Mouse (Mus musculus): ENCODE measurements around the gene Emilin2. TPM values are rescaled to one million over a fixed set of nuclear protein-coding genes. Genes with fewer than 3 reads are reported as not detected.

The Emilin2 gene
- polyA plus RNA-seq, 1 experiment from 2014 or later, result 2.8 TPM

- Histone ChIP-seq H3K27me3 (replicated peaks) (no peaks in the 10 kb centered on the region), H3K4me3 (replicated peaks) (no peak overlapping the region), H3K4me2 (no peak overlapping the region), H3K9me3 (replicated peaks) (no peaks in the 10 kb centered on the region), H3K27ac (replicated peaks) (no peak overlapping the region), H3K9ac (replicated peaks) (no peak overlapping the region), H3K4me1 (no peaks in the 10 kb centered on the region; the same call in 1 of the 2 replicates), H3K36me3 (peaks cover 8% of the 10 kb centered on the region; the same call in 1 of the 2 replicates)
- no peak for ATAC-seq (ENCODE audit: low FRiP score)
- WGBS, result 37% methylated on average over 5 of the region's 5 CpGs
Measured at GRCm38 (mm10) chr17:71225091-71225490, 86.7 kb downstream of the Emilin2 start.

GRCm38 (mm10) chr17:71224521-71224920, 87.3 kb downstream of the Emilin2 start:
- Histone ChIP-seq H3K27me3 (replicated peaks) (no peaks in the 10 kb centered on the region), H3K9ac (replicated peaks) (no peak overlapping the region), H3K4me1 (no peaks in the 10 kb centered on the region), H3K27ac (replicated peaks) (no peak overlapping the region), H3K36me3 (peaks cover 6% of the 10 kb centered on the region; the same call in 1 of the 2 replicates), H3K4me3 (replicated peaks) (no peak overlapping the region), H3K4me2 (no peak overlapping the region), H3K9me3 (replicated peaks) (no peaks in the 10 kb centered on the region)
- 86% methylated on average over 2 of the region's 2 CpGs for WGBS
- no peak for ATAC-seq (ENCODE audit: low FRiP score)

- no peak overlapping the region for H3K4me3 ChIP-seq (replicated peaks)
- H3K27me3 ChIP-seq (replicated peaks), result no peaks in the 10 kb centered on the region
- no peak overlapping the region for H3K9ac ChIP-seq (replicated peaks)
- no peaks in the 10 kb centered on the region for H3K4me1 ChIP-seq
- ATAC-seq (ENCODE audit: low FRiP score), result no peak
- WGBS, result 78% methylated on average over 5 of the region's 5 CpGs
- H3K9me3 ChIP-seq (replicated peaks), result no peaks in the 10 kb centered on the region
- H3K27ac ChIP-seq (replicated peaks), result no peak overlapping the region
- H3K4me2 ChIP-seq, result no peak overlapping the region
- H3K36me3 ChIP-seq, result peaks cover 6% of the 10 kb centered on the region; the same call in 1 of the 2 replicates
Measured at GRCm38 (mm10) chr17:71223676-71224075, 88.1 kb downstream of the Emilin2 start.

- no peak overlapping the region for H3K27ac ChIP-seq (replicated peaks)
- peaks cover 6% of the 10 kb centered on the region; the same call in 1 of the 2 replicates for H3K36me3 ChIP-seq
- H3K4me1 ChIP-seq, result no peaks in the 10 kb centered on the region
- H3K4me2 ChIP-seq, result no peak overlapping the region
- H3K27me3 ChIP-seq (replicated peaks), result no peaks in the 10 kb centered on the region
- no peaks in the 10 kb centered on the region for H3K9me3 ChIP-seq (replicated peaks)
- ATAC-seq (ENCODE audit: low FRiP score), result no peak
- H3K4me3 ChIP-seq (replicated peaks), result no peak overlapping the region
- H3K9ac ChIP-seq (replicated peaks), result no peak overlapping the region
- 91% methylated on average over 3 of the region's 3 CpGs for WGBS
Measured at GRCm38 (mm10) chr17:71221383-71221782, 90.4 kb downstream of the Emilin2 start.

- no peaks in the 10 kb centered on the region for H3K9me3 ChIP-seq (replicated peaks)
- no peaks in the 10 kb centered on the region; the same call in 1 of the 2 replicates for H3K36me3 ChIP-seq
- no peak overlapping the region for H3K4me2 ChIP-seq
- no peak overlapping the region for H3K9ac ChIP-seq (replicated peaks)
- no peaks in the 10 kb centered on the region for H3K27me3 ChIP-seq (replicated peaks)
- H3K4me3 ChIP-seq (replicated peaks), result no peak overlapping the region
- no peak overlapping the region for H3K27ac ChIP-seq (replicated peaks)
- WGBS, result 88% methylated on average over 5 of the region's 5 CpGs
- peaks cover 2% of the 10 kb centered on the region; the same call in 1 of the 2 replicates for H3K4me1 ChIP-seq
- ATAC-seq (ENCODE audit: low FRiP score), result 0 out of 2 replicates have a peak, but pooled peaks have one; percentile 53
Measured at GRCm38 (mm10) chr17:71217111-71217685, 94.6 kb downstream of the Emilin2 start.

- H3K4me2 ChIP-seq, result no peak overlapping the region
- H3K4me3 ChIP-seq (replicated peaks), result no peak overlapping the region
- H3K36me3 ChIP-seq, result no peaks in the 10 kb centered on the region; the same call in 1 of the 2 replicates
- 91% methylated on average over 2 of the region's 2 CpGs for WGBS
- no peak overlapping the region for H3K9ac ChIP-seq (replicated peaks)
- no peak overlapping the region for H3K27ac ChIP-seq (replicated peaks)
- no peaks in the 10 kb centered on the region for H3K9me3 ChIP-seq (replicated peaks)
- no peaks in the 10 kb centered on the region for H3K27me3 ChIP-seq (replicated peaks)
- peaks cover 6% of the 10 kb centered on the region; the same call in 1 of the 2 replicates for H3K4me1 ChIP-seq
- ATAC-seq (ENCODE audit: low FRiP score), result no peak
Measured at GRCm38 (mm10) chr17:71216263-71216662, 95.5 kb downstream of the Emilin2 start.

- no peak overlapping the region for H3K4me2 ChIP-seq
- no peaks in the 10 kb centered on the region; the same call in 1 of the 2 replicates for H3K36me3 ChIP-seq
- WGBS, result 73% methylated on average over 2 of the region's 2 CpGs
- H3K27ac ChIP-seq (replicated peaks), result no peak overlapping the region
- peaks cover 10% of the 10 kb centered on the region for H3K4me1 ChIP-seq
- no peak overlapping the region for H3K9ac ChIP-seq (replicated peaks)
- no peak overlapping the region for H3K4me3 ChIP-seq (replicated peaks)
- H3K9me3 ChIP-seq (replicated peaks), result no peaks in the 10 kb centered on the region
- no peak for ATAC-seq (ENCODE audit: low FRiP score)
- H3K27me3 ChIP-seq (replicated peaks), result no peaks in the 10 kb centered on the region
Measured at GRCm38 (mm10) chr17:71215241-71215839, 96.4 kb downstream of the Emilin2 start.

- H3K27me3 ChIP-seq (replicated peaks), result no peaks in the 10 kb centered on the region
Measured at GRCm38 (mm10) chr17:71214514-71215240, 97.1 kb downstream of the Emilin2 start.

GRCm38 (mm10) chr17:71213666-71214065, 98.1 kb downstream of the Emilin2 start:
- Histone ChIP-seq H3K27ac (replicated peaks) (no peak overlapping the region), H3K4me3 (replicated peaks) (no peak overlapping the region), H3K4me2 (no peak overlapping the region), H3K4me1 (peaks cover 10% of the 10 kb centered on the region), H3K36me3 (no peaks in the 10 kb centered on the region; the same call in 1 of the 2 replicates), H3K9me3 (replicated peaks) (no peaks in the 10 kb centered on the region), H3K27me3 (replicated peaks) (no peaks in the 10 kb centered on the region), H3K9ac (replicated peaks) (no peak overlapping the region)
- WGBS, result 80% methylated on average over 1 of the region's 1 CpGs
- ATAC-seq (ENCODE audit: low FRiP score), result no peak

More at GRCm38 (mm10) chr17:71214514-71215240, 97.1 kb downstream of the Emilin2 start:
- no peak for ATAC-seq (ENCODE audit: low FRiP score)
- Histone ChIP-seq H3K9ac (replicated peaks) (no peak overlapping the region), H3K4me2 (no peak overlapping the region), H3K27ac (replicated peaks) (no peak overlapping the region), H3K4me1 (peaks cover 10% of the 10 kb centered on the region), H3K4me3 (replicated peaks) (no peak overlapping the region), H3K9me3 (replicated peaks) (no peaks in the 10 kb centered on the region), H3K36me3 (no peaks in the 10 kb centered on the region; the same call in 1 of the 2 replicates)
- WGBS, result 80% methylated on average over 17 of the region's 17 CpGs

GRCm38 (mm10) chr17:71211962-71212646, 99.7 kb downstream of the Emilin2 start:
- H3K4me2 ChIP-seq, result no peak overlapping the region
- no peak overlapping the region for H3K4me3 ChIP-seq (replicated peaks)
- peaks cover 10% of the 10 kb centered on the region for H3K4me1 ChIP-seq
- H3K9ac ChIP-seq (replicated peaks), result no peak overlapping the region
- 47% methylated on average over 6 of the region's 6 CpGs for WGBS
- no peaks in the 10 kb centered on the region for H3K9me3 ChIP-seq (replicated peaks)
- no peak overlapping the region; the same call in none of the 2 replicates for H3K27ac ChIP-seq (replicated peaks)
- no peaks in the 10 kb centered on the region for H3K27me3 ChIP-seq (replicated peaks)
- no peak for ATAC-seq (ENCODE audit: low FRiP score)
- no peaks in the 10 kb centered on the region for H3K36me3 ChIP-seq

- Histone ChIP-seq H3K27ac (replicated peaks) (no peak overlapping the region), H3K27me3 (replicated peaks) (no peaks in the 10 kb centered on the region), H3K4me1 (peaks cover 10% of the 10 kb centered on the region), H3K36me3 (no peaks in the 10 kb centered on the region), H3K4me3 (replicated peaks) (no peak overlapping the region), H3K9me3 (replicated peaks) (no peaks in the 10 kb centered on the region), H3K4me2 (no peak overlapping the region), H3K9ac (replicated peaks) (no peak overlapping the region)
- WGBS, result 91% methylated on average over 3 of the region's 3 CpGs
- no peak for ATAC-seq (ENCODE audit: low FRiP score)
Measured at GRCm38 (mm10) chr17:71209936-71210335, 101.8 kb downstream of the Emilin2 start.
